Mouse (Mus musculus): Measurements from ENCODE around the gene Dennd6a. TPM values are rescaled to one million over a fixed set of nuclear protein-coding genes. Genes with fewer than 3 reads are reported as not detected.

Gene Dennd6a
- polyA plus RNA-seq, 1 experiment from 2014 or later: 18.3 TPM

Small RNA genes within 50 kb of the gene (microRNA-seq; reads per million reads assigned to microRNA genes)
- not detected for gene Mir7672

Other genes with a start within 250 kb of the Dennd6a start
- 14.1 and 14.4 TPM in 2 replicates for gene Slmap, start 38.9 kb upstream of the Dennd6a start, polyA plus RNA-seq (2015; fragmentation: Nextera tagmentation; extraction: Ambion mirVana)
- 485 and 504 TPM in 2 replicates for gene Arf4, start 64.2 kb downstream of the Dennd6a start, polyA plus RNA-seq (2015; fragmentation: Nextera tagmentation; extraction: Ambion mirVana)
- gene Pde12, start 96.0 kb downstream of the Dennd6a start, polyA plus RNA-seq (2015; fragmentation: Nextera tagmentation; extraction: Ambion mirVana): 11.1 and 11.8 TPM in 2 replicates
- gene Dnah12, start 119.4 kb downstream of the Dennd6a start, polyA plus RNA-seq (2015; fragmentation: Nextera tagmentation; extraction: Ambion mirVana): 0.07 and 0.09 TPM in 2 replicates

All from hindbrain, embryonic 15.5 days (tissue).